In the genomic region with DNA sequence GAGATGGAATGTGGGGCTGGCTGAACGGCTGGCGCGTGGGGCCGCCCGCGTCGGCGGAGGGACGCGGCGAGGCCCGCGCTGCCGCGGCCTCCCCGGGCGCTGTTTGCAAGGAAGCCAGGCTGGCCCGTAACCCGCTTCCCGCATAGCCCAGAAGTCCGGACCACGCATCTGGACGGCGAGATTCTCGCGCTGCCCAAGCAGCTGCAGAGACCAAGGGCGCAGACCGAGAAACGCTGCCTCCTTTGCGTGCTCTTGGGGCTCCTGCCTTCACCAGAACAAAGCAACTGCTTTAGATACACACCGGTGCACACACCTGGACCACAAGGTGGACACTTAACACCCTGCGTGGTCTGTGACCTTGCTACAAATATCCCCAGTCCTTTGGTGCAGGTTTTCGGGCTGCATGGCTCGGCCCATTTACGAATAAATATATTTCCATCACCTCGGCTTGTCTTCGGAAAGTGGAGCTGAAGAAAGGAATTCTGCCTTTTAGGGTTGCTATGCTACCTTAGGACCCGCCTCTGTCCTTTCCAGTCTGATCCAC, we compare ENCODE assay signal across 8 mouse cellular contexts. TPM values are rescaled to one million over a fixed set of nuclear protein-coding genes. Genes with fewer than 3 reads are reported as not detected.
A peak's percentile ranks its signal among the peaks of the same experiment; 100 is the strongest.
DNase-seq lines count a peak whose midpoint lies in the region; ATAC-seq and TF ChIP-seq lines count a peak whose summit lies in the region.

No protein-coding gene starts in this region.

- peak overlapping the region; percentile 100 for H3K27ac ChIP-seq in gastrocnemius, adult 2 months
- peak overlapping the region; percentile 99 for H3K27ac ChIP-seq in forebrain, embryonic 13.5 days
- H3K27ac ChIP-seq in liver, embryonic 13.5 days = peak overlapping the region; percentile 97

- peaks cover 3% of the 10 kb centered on the region for H3K27me3 ChIP-seq in C2C12 (ENCODE audit: control insufficient read depth, insufficient read depth, insufficient read length)
- peaks cover 20% of the 10 kb centered on the region for H3K27me3 ChIP-seq in forebrain, embryonic 13.5 days
- no peaks in the 10 kb centered on the region for H3K27me3 ChIP-seq in liver, embryonic 13.5 days

- H3K79me3 ChIP-seq in C2C12 (ENCODE audit: low read depth) = no peaks in the 10 kb centered on the region

- H3K9me3 ChIP-seq in forebrain, embryonic 13.5 days (replicated peaks) = no peaks in the 10 kb centered on the region
- no peaks in the 10 kb centered on the region for H3K9me3 ChIP-seq in liver, embryonic 13.5 days (replicated peaks)

- H3K4me3 ChIP-seq in gastrocnemius, adult 2 months = peak overlapping the region; percentile 84
- H3K4me3 ChIP-seq in C2C12 (ENCODE audit: insufficient read depth, poor library complexity, severe bottlenecking) = peak overlapping the region; percentile 68
- peak overlapping the region; percentile 68 for H3K4me3 ChIP-seq in forebrain, embryonic 13.5 days
- peak overlapping the region; percentile 98 for H3K4me3 ChIP-seq in liver, embryonic 13.5 days (replicated peaks)

- no peak for DNase-seq in gastrocnemius, adult 2 months
- DNase-seq in gastrocnemius, postnatal 10 days = no peak
- no peak for DNase-seq in liver, embryonic 13.5 days
- DNase-seq in adrenal gland, postnatal 4 days (ENCODE audit: low spot score in 2 of 2) = no peak
- no peak for DNase-seq in adrenal gland, postnatal 25 days
- no peak for DNase-seq in frontal cortex, postnatal 10 days (ENCODE audit: low spot score in 2 of 2)

- WGBS in forebrain, embryonic 13.5 days = 1% methylated on average over 34 of the region's 38 CpGs
- WGBS in liver, embryonic 13.5 days (ENCODE audit: insufficient replicate concordance) = 4% methylated on average over 36 of the region's 38 CpGs

- no peaks in the 10 kb centered on the region for H3K36me3 ChIP-seq in C2C12 (ENCODE audit: control insufficient read depth, insufficient read depth)
- no peaks in the 10 kb centered on the region for H3K36me3 ChIP-seq in forebrain, embryonic 13.5 days (ENCODE audit: poor library complexity, severe bottlenecking)
- H3K36me3 ChIP-seq in liver, embryonic 13.5 days = peaks cover 18% of the 10 kb centered on the region

- no peak for ATAC-seq in forebrain, embryonic 13.5 days
- ATAC-seq in liver, embryonic 13.5 days (ENCODE audit: low read depth) = no peak

- H3K79me2 ChIP-seq in C2C12 (ENCODE audit: control insufficient read depth, insufficient read depth) = no peaks in the 10 kb centered on the region

- peaks cover 29% of the 10 kb centered on the region for H3K4me1 ChIP-seq in forebrain, embryonic 13.5 days
- peaks cover 30% of the 10 kb centered on the region for H3K4me1 ChIP-seq in liver, embryonic 13.5 days (replicated peaks)

- intact Hi-C loops in gastrocnemius, adult 2 months (cut with DNase I) = loop anchor here (5.0 kb wide), 3 partner anchors 246 to 446 kb away; no protein-coding TSS in a partner anchor

- no peak for TF ChIP-seq CTCF in gastrocnemius, adult 2 months (IDR thresholded peaks at IDR 0.05)
- no peak for TF ChIP-seq CTCF in C2C12 (IDR thresholded peaks at IDR 0.05; ENCODE audit: control insufficient read depth, insufficient read depth, insufficient read length)

- peak overlapping the region; percentile 70 for H3K9ac ChIP-seq in forebrain, embryonic 13.5 days
- H3K9ac ChIP-seq in liver, embryonic 13.5 days = peak overlapping the region; percentile 99

- peak overlapping the region; percentile 99 for H3K4me2 ChIP-seq in forebrain, embryonic 13.5 days
- H3K4me2 ChIP-seq in liver, embryonic 13.5 days = peak overlapping the region; percentile 100

- H3ac ChIP-seq in C2C12 (ENCODE audit: control insufficient read depth, insufficient read length, low read depth) = peak overlapping the region; percentile 65

TF ChIP-seq in C2C12, 6 proteins besides CTCF, POLR2A, EP300 and RAD21:
- TF ChIP-seq MAX (IDR thresholded peaks at IDR 0.05) (no peak), FOSL1 (IDR thresholded peaks at IDR 0.05; ENCODE audit: insufficient read depth, low read length, poor library complexity, severe bottlenecking) (no peak), USF1 (IDR thresholded peaks at IDR 0.05; ENCODE audit: low read depth) (no peak), MYOG (IDR thresholded peaks at IDR 0.05; ENCODE audit: control insufficient read depth, extremely low read depth, insufficient read length) (no peak), CEBPB (IDR thresholded peaks at IDR 0.05; ENCODE audit: low read depth) (no peak), MYOD1 (IDR thresholded peaks at IDR 0.05; ENCODE audit: control insufficient read depth, insufficient read length, low read depth) (no peak)

RNA-seq across cellular contexts. Expression of a gene that starts 1.8 kb away (rescaled TPM):
- total RNA-seq in gastrocnemius, adult 2 months (2021) = 10 to 100 TPM; 25.7 to 40.5 TPM
- total RNA-seq in gastrocnemius, postnatal 10 days (2021) = 10 to 100 TPM; 31.4 to 43.5 TPM
- polyA plus RNA-seq in C2C12 (2012; fragmentation: generic; extraction: Trizol) = 4.8 TPM
- 3.4 and 3.8 TPM in 2 replicates for polyA plus RNA-seq in forebrain, embryonic 13.5 days (2015; fragmentation: Nextera tagmentation; extraction: Ambion mirVana)
- polyA plus RNA-seq in liver, embryonic 13.5 days (2015; fragmentation: Nextera tagmentation; extraction: Ambion mirVana) = 14.5 and 15.2 TPM in 2 replicates
- total RNA-seq in adrenal gland, postnatal 4 days (2021) = 10 to 100 TPM; 71.7 to 72.8 TPM
- 56.1 and 56.7 TPM in 2 replicates for total RNA-seq in adrenal gland, postnatal 25 days (2021)
